Mouse (Mus musculus): ENCODE results near the gene Vcl.
A peak's percentile ranks its signal among the peaks of the same experiment; 100 is the strongest.

Gene Vcl

DNA sequence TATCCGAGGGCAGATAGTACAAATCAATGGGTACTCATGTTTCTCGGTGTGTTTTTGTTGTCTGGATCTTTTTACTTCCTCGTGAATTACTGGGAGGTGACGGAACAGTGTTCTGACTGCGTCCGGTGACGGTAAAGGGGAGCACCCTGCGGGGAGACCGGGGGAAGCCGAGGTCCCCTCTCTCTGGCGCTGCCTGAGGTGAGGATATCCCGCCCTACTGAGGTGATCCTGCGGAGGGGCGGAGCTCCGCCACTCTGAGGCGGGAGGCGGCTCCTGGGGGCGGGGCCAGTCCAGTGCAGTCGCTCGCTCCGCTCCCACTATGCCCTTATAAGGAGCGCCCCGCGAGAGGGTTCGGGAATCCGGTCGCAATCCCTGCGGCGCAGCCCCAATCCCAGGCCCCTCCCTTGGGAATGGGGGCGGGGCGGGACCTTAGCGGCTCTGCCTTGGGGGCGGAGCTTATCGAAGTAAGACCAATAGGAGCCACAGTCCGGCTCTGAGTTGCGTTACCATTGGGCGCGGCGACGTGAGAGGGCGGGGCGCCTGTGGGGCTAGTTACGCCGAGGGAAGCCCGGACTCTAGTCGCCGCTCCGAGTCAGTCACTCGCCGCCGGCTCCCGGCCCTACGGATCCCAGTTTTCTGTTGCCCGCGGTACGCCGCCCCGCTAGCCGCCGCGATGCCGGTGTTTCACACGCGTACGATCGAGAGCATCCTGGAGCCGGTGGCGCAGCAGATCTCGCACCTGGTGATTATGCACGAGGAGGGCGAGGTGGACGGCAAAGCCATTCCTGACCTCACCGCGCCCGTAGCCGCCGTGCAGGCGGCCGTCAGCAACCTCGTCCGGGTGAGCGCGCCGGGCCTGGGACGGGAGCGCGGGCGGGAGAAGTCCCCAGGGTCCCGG lies at the start of gene Vcl:
Vcl (plus strand) TSS at position 551 of the 898 bp plus-strand sequence.
- DNase-seq (ENCODE audit: low spot score) = peak; percentile 98

DNA sequence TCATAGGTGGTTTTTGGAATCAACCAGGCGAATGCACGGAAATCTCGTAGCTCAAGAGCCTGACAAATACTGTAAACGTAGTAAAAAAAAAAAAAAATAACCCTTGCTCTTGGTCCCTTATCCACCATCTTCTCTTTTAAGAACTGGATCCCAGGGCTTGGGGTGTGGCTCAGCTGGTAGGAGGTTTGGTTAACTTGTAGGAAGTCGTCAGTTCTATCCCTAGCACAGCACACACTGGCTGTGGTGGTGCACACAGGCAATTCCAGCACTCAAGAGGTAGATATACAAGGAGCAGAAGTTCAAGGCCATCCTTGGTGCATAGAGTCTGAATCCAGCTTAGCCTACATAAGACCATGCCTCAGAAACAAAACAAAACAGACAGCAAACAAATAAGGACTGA lies 44.5 kb upstream of the Vcl start:
- no peak for DNase-seq (ENCODE audit: low spot score)

- peak; percentile 32 for DNase-seq (ENCODE audit: low spot score)
These were observed 43.9 kb upstream of the Vcl start for GRCm38 (mm10) chr14:20885091-20885888.

DNA sequence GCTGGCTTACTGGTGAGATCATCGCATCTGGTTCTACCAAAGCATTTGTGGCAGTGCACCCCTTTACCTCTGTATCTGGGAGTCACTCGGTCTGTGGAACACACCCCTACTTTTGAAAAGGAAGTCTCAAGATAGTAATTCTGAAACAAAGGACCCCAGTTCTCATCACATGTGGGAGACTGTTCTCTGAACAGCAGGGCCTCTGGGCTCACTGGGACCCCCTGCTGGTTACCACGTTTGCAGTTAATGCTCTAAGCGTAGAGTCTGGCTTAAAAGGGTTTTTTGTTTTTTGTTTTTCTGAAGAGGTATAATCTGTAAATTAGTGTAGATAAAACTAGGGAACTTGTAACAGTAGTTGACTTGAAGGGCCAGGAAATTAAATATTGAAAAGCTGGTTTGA lies 42.9 kb upstream of the Vcl start:
- peak; percentile 49 for DNase-seq (ENCODE audit: low spot score)

- no peak for DNase-seq (ENCODE audit: low spot score)
These were observed 41.6 kb upstream of the Vcl start for GRCm38 (mm10) chr14:20887541-20888085.

- DNase-seq (ENCODE audit: low spot score) = peak; percentile 35
These were observed 37.2 kb upstream of the Vcl start for GRCm38 (mm10) chr14:20891941-20892402.

GRCm38 (mm10) chr14:20893815-20894214 lies 35.4 kb upstream of the Vcl start:
- no peak for DNase-seq (ENCODE audit: low spot score)

GRCm38 (mm10) chr14:20901267-20901666 lies 27.9 kb upstream of the Vcl start:
- DNase-seq (ENCODE audit: low spot score) = no peak

GRCm38 (mm10) chr14:20903137-20903536 lies 26.1 kb upstream of the Vcl start:
- no peak for DNase-seq (ENCODE audit: low spot score)

DNA sequence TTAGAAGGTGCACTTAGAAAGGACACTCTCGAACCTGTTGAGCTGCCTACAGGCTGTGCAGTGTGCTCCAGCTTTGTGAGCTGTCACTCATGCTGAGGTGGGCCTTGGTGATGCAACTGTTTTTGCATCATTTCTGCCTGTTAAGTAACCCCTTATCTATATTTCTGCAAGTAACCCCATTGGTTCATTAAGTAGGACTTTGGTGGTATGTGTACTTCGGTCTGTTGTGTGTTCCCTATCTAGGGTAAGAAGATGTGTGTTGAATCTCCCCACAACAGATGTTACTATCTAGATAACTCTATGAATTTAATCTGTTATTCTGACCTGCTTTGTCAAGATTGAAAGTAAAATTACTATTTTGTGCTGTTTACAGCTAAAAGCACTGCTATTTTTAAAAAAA lies 17.4 kb upstream of the Vcl start:
- DNase-seq (ENCODE audit: low spot score) = no peak

- peak; percentile 62 for DNase-seq (ENCODE audit: low spot score)
These were observed 14.8 kb upstream of the Vcl start for GRCm38 (mm10) chr14:20914415-20914814.

- no peak for DNase-seq (ENCODE audit: low spot score)
These were observed 12.3 kb upstream of the Vcl start for GRCm38 (mm10) chr14:20916625-20917612.

- no peak for DNase-seq (ENCODE audit: low spot score)
These were observed 5.0 kb upstream of the Vcl start for GRCm38 (mm10) chr14:20924071-20924789.

DNA sequence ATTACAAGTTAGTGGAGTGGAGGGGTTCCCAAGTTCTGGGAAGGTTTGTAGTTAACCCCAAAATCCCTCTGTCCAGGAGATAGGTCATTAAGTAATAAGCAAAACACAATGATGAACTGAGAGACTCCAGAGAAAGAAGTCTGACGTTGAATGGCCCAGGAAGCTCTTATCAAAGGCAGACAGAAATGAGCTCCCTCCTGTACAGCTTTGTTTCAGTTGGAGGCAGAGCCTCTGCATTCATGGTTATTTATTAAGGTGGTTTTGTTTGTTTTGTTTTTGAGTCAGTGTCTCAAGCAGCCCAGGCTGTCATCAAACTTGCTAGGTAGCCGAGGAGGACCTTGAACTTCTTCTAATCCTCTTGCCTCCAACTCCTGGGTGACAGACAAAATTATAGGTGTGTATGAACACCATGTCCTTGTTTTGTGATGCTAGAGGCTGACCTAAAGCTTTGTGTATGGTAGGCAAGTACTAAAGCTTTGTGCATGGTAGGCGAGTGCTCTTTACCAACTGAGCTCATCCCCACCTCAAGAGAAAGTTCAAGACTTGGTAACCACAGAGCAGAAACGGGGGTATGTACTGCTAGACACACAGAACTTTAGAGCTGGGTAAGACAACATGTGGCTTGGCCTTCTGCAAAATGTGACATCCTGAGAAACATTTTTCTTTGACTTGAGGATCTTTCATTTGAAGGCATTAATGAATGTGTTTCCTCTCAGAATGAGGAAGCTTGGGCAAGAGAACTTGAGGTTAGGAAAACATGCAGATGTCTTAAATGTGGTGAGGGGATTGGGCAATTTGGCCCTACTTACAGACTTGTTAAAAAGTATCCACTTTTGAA lies 1.5 kb upstream of the Vcl start:
- no peak for DNase-seq (ENCODE audit: low spot score)

GRCm38 (mm10) chr14:20928308-20928685 lies 901 bp upstream of the Vcl start:
- DNase-seq (ENCODE audit: low spot score) = no peak

DNA sequence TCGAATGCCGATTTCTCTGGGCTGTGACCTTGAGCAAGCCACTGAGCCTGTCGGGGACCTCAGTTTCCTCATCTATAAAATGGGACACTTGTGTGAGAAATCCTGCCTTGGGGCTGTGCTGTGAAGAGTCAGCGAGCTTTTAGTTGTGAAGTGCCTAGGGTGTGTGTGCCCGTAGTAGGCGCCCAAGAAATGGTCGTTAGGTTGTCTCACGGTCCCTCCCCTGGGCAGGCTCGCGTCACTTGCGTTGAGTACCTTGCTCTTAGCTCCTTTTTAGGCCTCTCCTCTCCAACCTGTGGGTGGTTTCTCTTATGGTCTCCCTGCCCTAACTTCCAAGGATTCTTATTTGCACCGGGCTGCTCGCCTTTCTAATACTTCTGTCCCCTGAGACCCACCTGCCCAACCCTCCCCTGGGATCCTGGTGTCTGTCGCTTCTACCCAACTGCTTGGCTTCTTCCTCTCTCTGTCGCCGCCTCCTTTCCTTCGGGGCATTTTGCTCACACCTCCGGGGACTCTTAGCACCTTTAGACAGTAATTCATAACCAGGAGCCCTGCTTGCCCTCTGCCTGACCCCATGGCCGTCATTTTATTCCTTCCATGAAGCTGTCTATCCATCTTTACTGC lies 726 bp downstream of the Vcl start:
- DNase-seq (ENCODE audit: low spot score) = peak; percentile 19

DNA sequence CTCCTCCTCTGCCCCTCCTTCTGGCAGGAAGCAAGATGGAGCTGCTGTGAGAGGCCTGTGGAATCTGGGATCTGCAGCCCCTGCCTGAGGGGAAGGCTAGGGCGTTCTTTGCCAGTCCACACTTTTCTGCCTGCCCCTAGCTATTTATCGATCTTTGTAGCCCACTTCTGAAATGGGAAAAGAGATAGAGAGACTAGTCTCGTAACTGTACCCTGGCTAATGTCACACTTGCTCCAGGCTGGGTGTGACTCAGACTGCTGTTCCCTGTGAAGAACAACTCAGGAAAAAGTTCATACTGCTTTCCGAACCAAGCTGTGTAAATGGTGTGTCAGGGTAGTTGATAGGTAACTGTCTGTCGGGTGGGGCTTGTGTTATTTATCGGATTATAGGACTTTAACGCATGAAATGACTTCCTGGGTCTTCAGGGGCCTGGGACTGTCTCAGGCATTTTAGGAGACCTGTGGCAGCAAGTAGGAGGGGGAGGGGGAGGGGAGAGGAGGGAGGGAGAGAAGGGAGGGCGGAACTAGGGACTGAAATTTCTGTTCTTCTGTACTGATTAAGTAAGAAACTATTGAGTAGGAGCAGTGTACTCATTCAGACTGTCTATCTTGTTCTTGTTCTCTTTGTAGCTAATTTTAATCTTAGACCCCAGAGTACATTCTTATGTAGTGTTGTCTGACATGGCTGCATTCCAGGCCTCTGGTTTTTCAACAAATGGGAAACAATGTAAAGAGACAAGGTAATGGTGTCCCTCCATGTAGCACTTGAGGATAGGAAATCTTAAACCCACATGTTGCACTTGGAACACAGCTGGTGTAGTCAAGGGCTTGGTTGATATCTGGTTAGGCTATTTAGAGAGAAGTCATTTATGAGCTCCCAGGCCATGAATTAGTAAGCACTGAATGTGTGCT lies 1.5 kb downstream of the Vcl start:
- no peak for DNase-seq (ENCODE audit: low spot score)

DNA sequence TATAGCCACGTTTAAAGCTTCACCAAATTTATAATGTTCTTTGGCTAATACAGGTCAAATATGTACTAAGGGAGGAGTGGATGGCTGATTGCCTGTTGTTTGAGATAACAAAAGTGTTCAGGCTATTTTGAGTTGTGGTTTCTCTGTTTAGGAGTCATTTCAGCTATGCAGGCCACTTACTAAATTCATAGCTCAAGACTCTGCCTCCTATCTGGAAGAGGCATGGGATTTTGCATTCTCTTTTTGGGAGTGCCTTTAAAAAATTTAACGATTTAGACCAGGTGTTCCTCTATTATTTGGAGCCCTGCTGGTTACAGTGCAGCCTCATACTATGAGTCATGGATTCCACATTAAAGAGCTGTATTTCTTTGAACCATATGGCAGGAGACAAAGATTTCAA lies 9.2 kb downstream of the Vcl start:
- no peak for DNase-seq (ENCODE audit: low spot score)
